Mouse (Mus musculus): ENCODE data around the gene Sox12.

DNA sequence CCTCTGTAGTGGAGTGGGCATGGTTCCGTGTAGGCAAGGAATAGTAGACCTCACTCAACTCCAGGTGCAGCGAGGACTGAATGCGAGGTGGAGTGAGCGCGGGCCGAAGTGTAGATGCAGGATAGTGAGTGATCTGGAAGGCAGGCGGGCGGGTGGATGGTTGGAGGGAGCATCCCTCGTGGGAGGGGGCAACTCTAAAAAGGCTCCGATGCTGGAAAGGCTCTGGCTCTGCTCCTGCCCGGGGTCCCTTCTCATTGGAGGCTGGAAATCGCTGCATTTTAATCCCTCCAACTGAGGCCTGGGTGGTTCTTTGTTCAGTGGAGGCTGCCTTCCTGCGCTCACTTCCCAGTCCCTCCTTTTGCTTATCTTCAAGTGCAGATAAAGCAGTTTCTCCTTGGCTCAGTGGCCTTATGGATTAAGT, 1.3 kb upstream of the Sox12 start:
- TF ChIP-seq POLR2A (IDR thresholded peaks at IDR 0.05; ENCODE audit: extremely low read depth, insufficient read depth, low read length) (no peak), CTCF (IDR thresholded peaks at IDR 0.05; ENCODE audit: extremely low read depth, insufficient read depth, low read length) (no peak)

Measured in cortical plate, adult 2 months (tissue).